In the genomic region with DNA sequence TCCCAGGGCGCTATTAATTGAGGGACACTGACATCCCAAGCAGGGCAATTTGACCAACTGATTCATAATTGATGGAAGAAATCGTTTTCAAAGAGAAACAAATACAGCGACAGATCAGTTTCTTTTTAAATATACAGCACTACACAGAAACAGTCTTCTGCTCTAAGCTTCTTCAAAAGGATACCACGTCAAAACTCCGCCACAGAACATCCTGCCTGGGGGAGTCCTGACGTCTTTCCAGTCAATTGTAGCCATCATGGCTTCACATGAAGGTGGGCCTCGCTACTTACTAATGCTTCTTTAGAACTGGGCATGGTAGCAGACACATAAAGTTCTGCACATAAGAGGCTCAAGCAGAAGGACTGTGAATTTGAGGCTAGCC, we compare ENCODE assay signal across 8 mouse cellular contexts. TPM values are rescaled to one million over a fixed set of nuclear protein-coding genes. Genes with fewer than 3 reads are reported as not detected.
DNase-seq lines count a peak whose midpoint lies in the region; ATAC-seq lines count a peak whose summit lies in the region.

No protein-coding gene starts in this region.

- peak overlapping the region; percentile 82 for H3K27ac ChIP-seq in heart, embryonic 13.5 days (replicated peaks)
- peak overlapping the region; percentile 43; the same call in 1 of the 2 replicates for H3K27ac ChIP-seq in forebrain, embryonic 16.5 days (ENCODE audit: low read length)
- H3K27ac ChIP-seq in midbrain, embryonic 12.5 days (replicated peaks) = peak overlapping the region; percentile 69

- no peak for ATAC-seq in heart, embryonic 13.5 days (ENCODE audit: extremely low read depth, insufficient number of reproducible peaks, low FRiP score, low TSS enrichment)
- no peak for ATAC-seq in forebrain, embryonic 16.5 days
- ATAC-seq in midbrain, embryonic 12.5 days (ENCODE audit: low FRiP score, low read depth) = no peak

- no peak for DNase-seq in heart, adult 11 months
- peak; percentile 85 for DNase-seq in CD4-positive helper T cell, adult 2 months (ENCODE audit: low read depth, low spot score)
- DNase-seq in adipocyte (ENCODE audit: low spot score) = no peak
- DNase-seq in embryo, embryonic 11 days = no peak
- DNase-seq in right cerebral cortex, postnatal 14 days = no peak

- H3K9ac ChIP-seq in heart, embryonic 13.5 days = peak overlapping the region; percentile 57; the same call in 1 of the 2 replicates
- H3K9ac ChIP-seq in forebrain, embryonic 16.5 days (replicated peaks; ENCODE audit: low read depth, low read length) = no peak overlapping the region
- peak overlapping the region; percentile 41; the same call in 1 of the 2 replicates for H3K9ac ChIP-seq in midbrain, embryonic 12.5 days (replicated peaks)

- 73% methylated on average over 7 of the region's 7 CpGs for WGBS in heart, embryonic 13.5 days
- WGBS in forebrain, embryonic 16.5 days = 64% methylated on average over 7 of the region's 7 CpGs
- WGBS in midbrain, embryonic 12.5 days = 65% methylated on average over 7 of the region's 7 CpGs

- no peak overlapping the region for H3K4me3 ChIP-seq in heart, embryonic 13.5 days
- H3K4me3 ChIP-seq in forebrain, embryonic 16.5 days (replicated peaks; ENCODE audit: low read length) = no peak overlapping the region
- H3K4me3 ChIP-seq in midbrain, embryonic 12.5 days = no peak overlapping the region

- no peaks in the 10 kb centered on the region for H3K27me3 ChIP-seq in heart, embryonic 13.5 days (replicated peaks)
- no peaks in the 10 kb centered on the region for H3K27me3 ChIP-seq in forebrain, embryonic 16.5 days (replicated peaks; ENCODE audit: control insufficient read depth, insufficient read depth, low read length)
- no peaks in the 10 kb centered on the region for H3K27me3 ChIP-seq in midbrain, embryonic 12.5 days

- H3K4me2 ChIP-seq in heart, embryonic 13.5 days = 0 out of 2 replicates have a peak overlapping the region, but pooled peaks have one; percentile 32
- no peak overlapping the region for H3K4me2 ChIP-seq in forebrain, embryonic 16.5 days (ENCODE audit: low read length)
- H3K4me2 ChIP-seq in midbrain, embryonic 12.5 days (replicated peaks) = peak overlapping the region; percentile 31; the same call in 1 of the 2 replicates

- no peaks in the 10 kb centered on the region for H3K9me3 ChIP-seq in heart, embryonic 13.5 days
- no peaks in the 10 kb centered on the region for H3K9me3 ChIP-seq in forebrain, embryonic 16.5 days (ENCODE audit: control insufficient read depth, low read length)
- no peaks in the 10 kb centered on the region for H3K9me3 ChIP-seq in midbrain, embryonic 12.5 days

- peaks cover 66% of the 10 kb centered on the region for H3K4me1 ChIP-seq in heart, embryonic 13.5 days
- H3K4me1 ChIP-seq in forebrain, embryonic 16.5 days (replicated peaks; ENCODE audit: control insufficient read depth, insufficient read depth, low read length) = peaks cover 13% of the 10 kb centered on the region; the same call in 1 of the 2 replicates
- peaks cover 15% of the 10 kb centered on the region for H3K4me1 ChIP-seq in midbrain, embryonic 12.5 days

- H3K36me3 ChIP-seq in heart, embryonic 13.5 days = peaks cover 46% of the 10 kb centered on the region
- no peaks in the 10 kb centered on the region for H3K36me3 ChIP-seq in forebrain, embryonic 16.5 days (ENCODE audit: control insufficient read depth, insufficient read depth)
- peaks cover 22% of the 10 kb centered on the region for H3K36me3 ChIP-seq in midbrain, embryonic 12.5 days

RNA-seq across cellular contexts. Expression of a gene that starts 26.0 kb away (rescaled TPM):
- 36.6 and 37.3 TPM in 2 replicates for polyA plus RNA-seq in heart, embryonic 13.5 days (2015; fragmentation: Nextera tagmentation; extraction: Ambion mirVana)
- polyA plus RNA-seq in forebrain, embryonic 16.5 days (2015; fragmentation: Nextera tagmentation; extraction: Ambion mirVana) = 30.0 and 34.0 TPM in 2 replicates
- polyA plus RNA-seq in midbrain, embryonic 12.5 days (2016; fragmentation: Nextera tagmentation; extraction: Ambion mirVana) = 41.9 and 45.9 TPM in 2 replicates

RNA-seq across cellular contexts. Expression of a gene that starts 47.1 kb away (rescaled TPM):
- polyA plus RNA-seq in heart, embryonic 13.5 days (2015; fragmentation: Nextera tagmentation; extraction: Ambion mirVana) = 5.4 and 5.7 TPM in 2 replicates
- 2.1 and 2.2 TPM in 2 replicates for polyA plus RNA-seq in forebrain, embryonic 16.5 days (2015; fragmentation: Nextera tagmentation; extraction: Ambion mirVana)
- polyA plus RNA-seq in midbrain, embryonic 12.5 days (2016; fragmentation: Nextera tagmentation; extraction: Ambion mirVana) = 2.9 and 3.2 TPM in 2 replicates
